Mouse (Mus musculus): Measurements from ENCODE around the gene Hoxb1. TPM values are rescaled to one million over a fixed set of nuclear protein-coding genes. Genes with fewer than 3 reads are reported as not detected.

Gene Hoxb1
- polyA plus RNA-seq, 1 experiment from 2014 or later, result 0.15 TPM

MicroRNAs within 50 kb of the gene (microRNA counts, 519-probe panel; counts per million panel counts)
- microRNA mmu-miR-10a, result not detected

Small RNAs within 50 kb of the gene (microRNA-seq; reads per million reads assigned to microRNA genes)
- gene Mir10a, result 194 reads per million, percentile 59 among the genes with 10 or more reads in this experiment

Other genes with a start within 250 kb of the Hoxb1 start
- not detected in 2 replicates for gene Ttll6, start 232.0 kb upstream of the Hoxb1 start, polyA plus RNA-seq (2016; fragmentation: Nextera tagmentation; extraction: Ambion mirVana)
- not detected in 2 replicates for gene Hoxb13, start 171.4 kb upstream of the Hoxb1 start, polyA plus RNA-seq (2016; fragmentation: Nextera tagmentation; extraction: Ambion mirVana)
- not detected in 2 replicates for gene Hoxb9, start 94.3 kb upstream of the Hoxb1 start, polyA plus RNA-seq (2016; fragmentation: Nextera tagmentation; extraction: Ambion mirVana)
- gene Hoxb8, start 83.8 kb upstream of the Hoxb1 start, polyA plus RNA-seq (2016; fragmentation: Nextera tagmentation; extraction: Ambion mirVana), result not detected in 2 replicates
- not detected in 2 replicates for gene Hoxb7, start 79.1 kb upstream of the Hoxb1 start, polyA plus RNA-seq (2016; fragmentation: Nextera tagmentation; extraction: Ambion mirVana)
- gene Hoxb6, start 73.3 kb upstream of the Hoxb1 start, polyA plus RNA-seq (2016; fragmentation: Nextera tagmentation; extraction: Ambion mirVana), result not detected in 2 replicates
- not detected in 2 replicates for gene Hoxb5, start 62.4 kb upstream of the Hoxb1 start, polyA plus RNA-seq (2016; fragmentation: Nextera tagmentation; extraction: Ambion mirVana)
- not detected in 2 replicates for gene Hoxb4, start 47.5 kb upstream of the Hoxb1 start, polyA plus RNA-seq (2016; fragmentation: Nextera tagmentation; extraction: Ambion mirVana)
- gene Hoxb3, start 42.4 kb upstream of the Hoxb1 start, polyA plus RNA-seq (2016; fragmentation: Nextera tagmentation; extraction: Ambion mirVana), result not detected in 2 replicates
- 0.10 TPM in 1 of 2 replicates, not detected in the other for gene Hoxb2, start 15.2 kb upstream of the Hoxb1 start, polyA plus RNA-seq (2016; fragmentation: Nextera tagmentation; extraction: Ambion mirVana)
- gene Skap1, start 98.8 kb downstream of the Hoxb1 start, polyA plus RNA-seq (2016; fragmentation: Nextera tagmentation; extraction: Ambion mirVana), result 1.4 and 1.8 TPM in 2 replicates

All from midbrain, embryonic 10.5 days (tissue).